Mouse (Mus musculus) cerebellum, postnatal 14 days (tissue): ENCODE results near the gene Lamb2.

Experiments used
- DNase-seq, 2 experiments: peaks; one replicate each; pipeline ENCODE4 v3.0.0; 2021; ENCODE audit warnings: mixed read lengths in 2 of 2

Lamb2 gene

DNA sequence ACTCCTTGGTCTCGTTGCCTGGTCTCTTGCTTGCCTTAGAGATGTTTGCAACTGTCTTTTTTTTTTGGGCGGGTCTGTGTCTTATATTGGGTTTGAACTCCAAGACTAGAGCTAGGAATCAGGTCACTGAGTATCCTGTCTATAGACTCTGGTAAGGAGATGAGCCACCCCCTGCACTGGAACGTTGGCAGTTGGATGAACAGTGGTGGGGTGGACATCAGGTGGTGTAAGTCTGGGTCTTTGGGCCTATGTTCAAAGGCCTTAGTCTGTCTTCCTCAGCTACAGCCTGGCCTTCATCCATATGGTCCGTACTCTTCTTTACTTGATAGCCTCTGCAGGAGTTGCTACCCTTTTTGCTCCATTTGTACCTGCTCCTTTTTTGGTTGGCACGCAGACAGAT lies 17.9 kb upstream of the Lamb2 start:
- no peak for DNase-seq

DNA sequence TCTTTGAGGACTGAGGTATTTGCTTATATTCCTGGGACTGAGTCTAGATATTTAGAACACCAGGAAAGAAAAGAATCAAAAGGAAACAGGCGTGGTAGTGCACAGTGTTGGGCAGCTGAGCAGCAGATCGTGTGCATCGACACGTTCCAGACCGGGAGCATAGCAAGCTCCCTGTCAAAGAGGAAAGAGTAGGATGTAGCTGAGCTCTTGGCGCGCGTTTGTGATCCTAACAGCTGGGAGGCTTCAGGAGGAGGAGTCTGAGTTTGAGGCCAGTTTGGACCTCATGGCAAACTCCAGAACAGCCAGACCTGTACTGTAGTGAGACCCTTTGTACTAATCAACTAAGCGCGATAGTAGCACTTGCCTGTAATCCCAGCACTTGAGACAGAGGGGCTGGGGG lies 17.3 kb upstream of the Lamb2 start:
- no peak for DNase-seq

DNA sequence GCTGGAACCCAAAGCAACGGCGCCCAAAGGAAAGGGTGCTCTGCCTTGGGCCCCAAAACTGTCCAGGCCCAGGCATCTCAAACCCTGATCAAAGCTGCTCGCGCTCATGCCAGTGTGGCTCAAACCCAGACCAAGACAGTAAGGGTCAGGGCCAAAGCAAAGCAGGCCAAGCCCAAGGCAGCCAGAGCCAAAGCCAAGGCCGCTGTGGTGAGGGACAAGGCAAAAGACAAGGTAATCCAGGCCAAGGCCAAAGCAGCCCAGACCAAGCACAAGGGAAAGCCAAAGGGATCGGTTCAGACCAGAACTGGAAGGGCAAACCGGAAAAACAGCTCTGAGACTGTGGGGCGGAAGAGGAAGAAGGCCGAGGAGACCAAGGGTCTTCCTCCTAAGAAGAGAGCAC lies 15.8 kb upstream of the Lamb2 start:
- DNase-seq = no peak

DNA sequence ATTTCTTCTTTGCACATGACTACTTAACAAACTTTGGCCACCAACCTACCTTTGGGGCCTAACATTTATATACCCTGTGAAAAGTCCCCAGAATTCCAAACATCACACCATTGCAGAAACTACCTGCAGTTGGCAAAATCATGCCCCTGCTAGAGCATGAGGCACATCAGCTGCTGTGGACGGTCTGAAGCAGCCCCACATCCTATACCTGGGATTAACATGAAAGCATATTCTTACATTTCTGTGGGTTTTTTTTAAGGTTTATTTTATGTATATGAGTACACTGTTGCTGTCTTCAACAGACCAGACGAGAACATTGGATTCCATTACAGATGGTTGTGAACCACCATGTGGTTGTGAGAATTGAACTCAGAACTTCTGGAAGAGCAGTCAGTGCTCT lies 13.3 kb upstream of the Lamb2 start:
- no peak for DNase-seq

DNA sequence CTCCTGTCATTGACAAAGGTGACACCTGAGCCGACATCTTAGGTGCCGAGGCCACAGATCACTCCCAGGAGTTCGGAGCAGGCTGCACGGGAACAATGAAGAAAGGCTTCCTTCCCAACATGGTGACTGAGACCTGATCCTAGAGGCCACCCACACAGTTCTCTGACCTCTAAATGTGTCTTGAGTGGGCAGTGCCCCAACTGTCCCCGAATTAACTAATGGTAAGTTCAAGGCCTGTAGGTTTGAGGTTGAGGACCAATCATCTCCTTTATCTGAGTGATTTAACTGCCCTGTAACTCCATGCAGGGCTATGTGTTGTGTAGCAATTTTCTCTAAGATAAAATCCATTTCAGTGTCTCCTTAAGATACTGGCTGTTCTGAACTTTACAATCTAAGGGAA lies 10.1 kb upstream of the Lamb2 start:
- no peak for DNase-seq

DNA sequence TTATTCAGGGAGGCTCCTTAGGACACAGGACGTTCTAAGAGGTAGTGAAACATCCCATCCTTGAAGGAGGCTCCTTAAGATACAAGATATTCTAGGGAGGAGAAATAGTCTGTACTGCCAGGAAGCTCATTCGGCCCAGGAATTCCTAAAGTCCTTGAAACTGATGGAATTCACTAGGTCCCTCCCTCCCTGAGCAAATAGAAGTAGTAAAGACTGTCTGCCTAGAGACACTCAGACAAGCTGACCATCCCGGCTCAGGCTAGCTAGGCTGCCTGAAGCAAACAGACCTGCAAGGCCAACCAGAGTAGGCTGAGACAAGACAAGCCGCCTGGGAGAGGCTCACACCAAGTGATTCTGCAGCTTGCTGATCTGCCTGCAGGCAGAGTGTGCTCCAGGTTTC lies 9.7 kb upstream of the Lamb2 start:
- DNase-seq = no peak

DNA sequence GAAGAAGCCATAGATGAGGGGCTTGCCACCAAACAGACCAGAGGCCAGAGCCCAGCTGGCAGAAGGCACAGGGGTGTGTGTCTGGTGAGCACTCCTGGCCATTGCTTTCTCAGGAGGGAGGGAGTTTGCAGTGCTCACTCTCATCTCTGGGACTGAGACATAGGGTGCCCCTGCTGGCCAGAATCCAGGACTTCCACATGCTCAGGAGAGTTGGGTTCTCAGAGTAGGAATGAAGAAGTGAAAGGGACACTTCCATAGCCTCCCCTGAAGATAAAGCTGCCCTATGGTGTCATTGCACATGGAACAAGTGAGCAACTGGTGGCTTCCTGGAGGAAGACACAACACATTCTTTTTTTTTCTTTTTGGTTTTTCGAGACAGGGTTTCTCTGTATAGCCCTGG lies 5.0 kb upstream of the Lamb2 start:
- no peak for DNase-seq

DNA sequence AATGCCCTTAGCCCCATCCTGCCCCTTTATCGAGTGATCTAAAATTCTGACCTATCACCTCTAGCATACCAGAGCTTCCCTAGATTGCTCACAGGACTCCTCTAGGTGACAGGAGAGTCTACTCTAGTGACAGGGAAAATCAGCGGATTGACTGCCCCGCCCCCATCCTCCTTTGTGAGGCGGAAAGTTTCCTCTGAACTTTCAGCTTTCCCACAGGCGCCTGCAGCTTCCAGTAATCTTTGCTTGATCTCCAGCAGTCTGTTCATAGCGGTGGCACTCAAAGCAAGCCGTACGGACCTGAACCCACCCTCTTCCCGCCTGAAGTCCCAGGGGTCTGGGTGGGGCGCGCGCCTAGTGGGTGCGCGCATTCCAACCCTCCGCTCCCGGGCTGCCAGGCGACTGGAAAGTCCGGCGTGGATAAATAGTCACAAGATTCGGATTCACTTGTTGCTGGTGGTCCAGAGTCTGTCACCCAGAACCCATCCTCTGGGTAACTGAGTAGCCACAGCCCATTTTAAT lies 839 bp upstream of the Lamb2 start:
- peak in 1 of 2 experiments; percentile 30 for DNase-seq

DNA sequence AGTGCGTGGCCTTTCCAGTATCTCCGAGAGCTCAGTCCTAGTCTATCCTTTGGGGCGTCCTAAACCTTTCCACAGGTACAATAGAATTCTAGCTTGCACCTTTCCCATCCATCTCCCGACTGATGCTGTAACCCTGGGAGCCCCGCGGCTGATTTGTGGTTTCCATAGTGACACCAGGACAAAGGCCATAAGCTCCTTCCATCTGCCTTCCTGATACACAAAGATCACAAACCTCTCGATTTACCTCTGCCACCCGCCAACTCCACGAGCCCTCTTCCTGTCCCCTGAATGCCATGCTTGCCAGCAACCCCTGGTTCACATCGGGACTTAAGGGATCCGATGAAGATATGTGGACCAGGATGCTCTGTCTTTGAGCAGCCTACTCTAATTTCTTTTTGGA lies 295 bp upstream of the Lamb2 start:
- no peak for DNase-seq

DNA sequence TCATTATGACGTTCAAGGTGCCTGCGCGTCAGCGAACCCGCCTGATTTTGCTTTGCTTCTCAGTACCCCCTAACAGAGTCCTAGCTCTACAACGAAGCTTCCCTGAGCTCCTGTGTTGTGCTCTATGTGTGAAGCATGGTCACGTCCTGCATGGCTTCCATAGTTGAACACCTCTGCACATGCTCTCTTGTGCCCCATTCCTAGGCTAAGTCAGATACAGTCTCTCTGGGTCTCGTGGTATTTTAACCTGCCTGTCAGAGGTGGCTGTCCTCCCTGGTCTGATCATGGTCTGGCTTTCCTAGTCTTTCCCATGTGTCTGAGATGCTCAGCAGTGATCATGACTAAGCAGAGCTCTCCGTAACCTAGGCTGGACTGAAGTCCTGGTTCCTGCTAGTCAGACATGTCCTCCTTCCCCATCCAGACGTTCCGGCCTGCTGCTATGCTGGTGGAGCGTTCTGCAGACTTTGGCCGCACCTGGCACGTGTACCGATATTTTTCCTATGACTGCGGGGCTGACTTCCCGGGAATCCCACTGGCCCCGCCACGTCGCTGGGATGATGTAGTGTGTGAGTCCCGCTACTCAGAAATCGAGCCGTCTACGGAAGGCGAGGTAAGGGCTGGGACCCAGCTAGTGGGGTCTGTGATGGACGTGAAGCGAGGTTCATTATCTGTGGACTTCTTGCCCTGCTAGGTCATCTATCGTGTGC lies 1.4 kb downstream of the Lamb2 start:
- DNase-seq = no peak

DNA sequence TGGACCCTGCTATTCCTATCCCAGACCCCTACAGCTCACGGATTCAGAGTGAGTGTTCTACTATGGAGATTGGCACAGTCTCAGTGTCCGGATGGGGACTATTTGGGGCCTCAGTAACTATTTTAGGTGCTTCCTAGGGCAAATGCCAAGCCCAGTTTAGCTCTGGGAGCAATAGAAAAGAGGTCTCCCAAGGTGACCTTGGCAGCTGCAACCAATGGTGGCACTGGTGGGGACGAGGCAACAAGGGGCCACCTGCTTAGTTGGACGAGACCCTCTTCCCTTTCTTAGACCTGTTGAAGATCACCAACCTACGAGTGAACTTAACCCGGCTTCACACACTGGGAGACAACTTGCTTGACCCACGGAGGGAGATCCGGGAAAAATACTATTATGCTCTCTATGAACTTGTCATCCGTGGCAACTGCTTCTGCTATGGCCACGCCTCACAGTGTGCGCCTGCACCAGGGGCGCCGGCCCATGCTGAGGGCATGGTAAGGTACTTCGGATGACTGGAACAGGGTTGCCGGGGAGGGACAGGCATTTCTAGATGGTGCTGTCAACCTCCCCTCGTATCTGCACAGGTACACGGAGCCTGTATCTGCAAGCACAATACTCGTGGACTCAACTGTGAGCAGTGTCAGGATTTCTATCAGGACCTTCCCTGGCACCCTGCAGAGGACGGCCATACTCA lies 2.1 kb downstream of the Lamb2 start:
- DNase-seq = no peak

DNA sequence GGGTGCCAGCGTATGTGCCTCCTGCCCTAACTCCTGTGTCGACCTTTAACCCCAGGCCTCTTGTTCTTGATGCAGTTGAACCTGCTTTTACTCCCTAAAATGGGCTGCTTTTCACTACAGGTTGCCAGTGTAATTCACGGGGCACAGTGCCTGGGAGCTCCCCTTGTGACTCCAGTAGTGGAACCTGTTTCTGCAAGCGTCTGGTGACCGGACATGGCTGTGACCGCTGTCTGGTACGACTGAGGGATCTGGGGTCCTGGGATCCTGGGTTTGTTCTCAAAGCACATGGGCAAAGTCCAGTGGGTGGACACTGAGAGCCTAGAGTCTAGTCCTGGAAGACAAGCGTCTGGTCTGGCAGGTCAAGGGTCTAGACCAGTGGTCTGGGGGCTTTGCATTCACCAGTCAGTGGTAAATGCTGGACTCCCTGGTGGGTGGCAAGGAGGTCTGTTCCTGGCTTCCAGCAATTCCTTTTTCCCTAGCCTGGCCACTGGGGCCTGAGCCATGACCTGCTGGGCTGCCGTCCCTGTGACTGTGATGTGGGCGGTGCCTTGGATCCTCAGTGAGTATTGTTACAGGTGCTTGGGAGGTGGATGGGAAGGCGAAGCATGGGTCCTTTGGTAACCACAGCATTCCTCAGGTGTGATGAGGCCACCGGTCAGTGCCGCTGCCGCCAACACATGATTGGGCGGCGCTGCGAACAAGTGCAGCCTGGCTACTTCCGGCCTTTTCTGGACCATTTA lies 3.7 kb downstream of the Lamb2 start:
- DNase-seq = peak in 1 of 2 experiments; percentile 1

DNA sequence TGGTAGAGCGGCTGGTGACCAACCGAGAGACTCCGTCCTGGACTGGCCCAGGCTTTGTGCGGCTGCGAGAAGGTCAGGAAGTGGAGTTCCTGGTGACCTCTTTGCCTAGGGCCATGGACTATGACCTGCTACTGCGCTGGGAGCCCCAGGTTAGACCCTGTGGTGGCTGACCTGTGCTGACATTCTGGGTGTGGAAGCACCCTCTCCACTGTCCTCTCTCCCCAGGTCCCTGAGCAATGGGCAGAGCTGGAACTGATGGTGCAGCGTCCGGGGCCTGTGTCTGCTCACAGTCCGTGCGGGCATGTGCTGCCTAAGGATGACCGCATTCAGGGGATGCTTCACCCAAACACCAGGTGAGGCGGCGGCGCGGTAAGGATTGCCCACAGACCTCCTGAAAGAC lies 4.5 kb downstream of the Lamb2 start:
- DNase-seq = no peak

DNA sequence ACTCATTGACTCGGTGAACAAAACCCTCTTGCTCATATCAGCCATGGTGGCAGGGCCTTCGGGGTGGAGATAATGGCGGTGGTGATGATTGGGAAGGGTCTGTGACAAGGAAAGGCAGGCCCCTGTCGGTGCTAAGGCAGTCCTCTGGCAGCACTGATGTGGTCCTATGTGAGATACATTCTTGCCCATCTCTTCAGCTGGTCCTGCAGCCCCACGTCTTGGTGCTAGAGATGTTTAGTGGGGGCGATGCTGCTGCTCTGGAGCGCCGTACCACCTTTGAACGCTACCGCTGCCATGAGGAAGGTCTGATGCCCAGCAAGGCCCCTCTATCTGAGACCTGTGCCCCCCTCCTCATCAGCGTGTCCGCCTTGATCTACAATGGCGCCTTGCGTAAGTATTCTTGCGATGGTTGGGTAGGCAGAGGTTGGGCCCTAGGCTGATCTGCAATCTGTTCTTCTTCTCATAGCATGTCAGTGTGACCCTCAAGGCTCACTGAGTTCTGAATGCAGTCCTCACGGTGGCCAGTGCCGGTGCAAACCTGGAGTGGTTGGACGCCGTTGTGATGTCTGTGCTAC lies 5.9 kb downstream of the Lamb2 start:
- DNase-seq = no peak

DNA sequence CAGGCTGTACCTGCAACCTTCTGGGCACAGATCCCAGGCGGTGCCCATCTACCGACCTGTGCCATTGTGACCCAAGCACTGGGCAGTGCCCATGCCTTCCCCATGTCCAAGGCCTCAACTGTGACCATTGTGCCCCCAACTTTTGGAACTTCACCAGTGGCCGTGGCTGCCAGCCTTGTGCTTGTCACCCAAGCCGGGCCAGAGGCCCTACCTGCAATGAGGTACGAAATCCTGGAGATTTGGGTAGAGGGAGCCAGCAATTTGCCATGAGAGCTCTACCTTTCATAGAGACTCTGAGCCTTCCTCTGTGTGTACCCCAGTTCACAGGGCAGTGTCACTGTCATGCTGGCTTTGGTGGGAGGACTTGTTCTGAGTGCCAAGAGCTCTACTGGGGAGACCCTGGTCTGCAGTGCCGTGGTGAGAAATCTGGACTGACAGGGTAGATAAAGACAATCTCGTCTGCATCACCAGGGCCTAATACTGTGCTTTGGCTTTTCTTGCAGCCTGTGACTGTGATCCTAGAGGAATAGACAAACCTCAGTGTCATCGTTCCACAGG lies 7.5 kb downstream of the Lamb2 start:
- DNase-seq = no peak

DNA sequence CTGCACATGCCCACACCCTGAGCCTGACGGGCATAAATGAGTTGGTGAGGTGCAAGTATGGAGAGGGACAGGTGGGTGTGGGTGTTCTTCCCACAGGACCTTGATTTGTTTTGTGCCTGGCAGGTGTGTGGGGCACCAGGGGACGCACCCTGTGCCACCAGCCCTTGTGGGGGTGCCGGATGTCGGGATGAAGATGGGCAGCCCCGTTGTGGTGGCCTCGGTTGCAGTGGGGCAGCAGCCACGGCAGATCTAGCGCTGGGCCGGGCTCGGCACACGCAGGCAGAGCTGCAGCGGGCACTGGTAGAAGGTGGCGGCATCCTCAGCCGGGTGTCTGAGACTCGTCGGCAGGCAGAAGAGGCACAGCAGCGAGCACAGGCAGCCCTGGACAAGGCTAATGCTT lies 8.9 kb downstream of the Lamb2 start:
- peak in 1 of 2 experiments; percentile 7 for DNase-seq

DNA sequence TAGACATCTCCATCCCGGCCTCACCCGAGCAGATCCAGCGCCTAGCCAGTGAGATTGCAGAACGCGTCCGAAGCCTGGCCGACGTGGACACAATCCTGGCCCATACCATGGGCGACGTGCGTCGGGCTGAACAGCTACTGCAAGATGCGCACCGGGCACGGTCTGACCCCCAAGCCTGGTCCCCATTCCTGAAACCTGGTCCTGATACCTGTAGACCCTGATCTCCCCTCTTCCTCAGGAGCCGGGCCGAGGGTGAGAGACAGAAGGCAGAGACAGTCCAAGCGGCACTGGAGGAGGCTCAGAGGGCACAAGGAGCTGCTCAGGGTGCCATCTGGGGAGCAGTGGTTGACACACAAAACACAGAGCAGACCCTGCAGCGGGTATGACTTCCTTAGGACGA lies 9.7 kb downstream of the Lamb2 start:
- peak in 1 of 2 experiments; percentile 11 for DNase-seq

DNA sequence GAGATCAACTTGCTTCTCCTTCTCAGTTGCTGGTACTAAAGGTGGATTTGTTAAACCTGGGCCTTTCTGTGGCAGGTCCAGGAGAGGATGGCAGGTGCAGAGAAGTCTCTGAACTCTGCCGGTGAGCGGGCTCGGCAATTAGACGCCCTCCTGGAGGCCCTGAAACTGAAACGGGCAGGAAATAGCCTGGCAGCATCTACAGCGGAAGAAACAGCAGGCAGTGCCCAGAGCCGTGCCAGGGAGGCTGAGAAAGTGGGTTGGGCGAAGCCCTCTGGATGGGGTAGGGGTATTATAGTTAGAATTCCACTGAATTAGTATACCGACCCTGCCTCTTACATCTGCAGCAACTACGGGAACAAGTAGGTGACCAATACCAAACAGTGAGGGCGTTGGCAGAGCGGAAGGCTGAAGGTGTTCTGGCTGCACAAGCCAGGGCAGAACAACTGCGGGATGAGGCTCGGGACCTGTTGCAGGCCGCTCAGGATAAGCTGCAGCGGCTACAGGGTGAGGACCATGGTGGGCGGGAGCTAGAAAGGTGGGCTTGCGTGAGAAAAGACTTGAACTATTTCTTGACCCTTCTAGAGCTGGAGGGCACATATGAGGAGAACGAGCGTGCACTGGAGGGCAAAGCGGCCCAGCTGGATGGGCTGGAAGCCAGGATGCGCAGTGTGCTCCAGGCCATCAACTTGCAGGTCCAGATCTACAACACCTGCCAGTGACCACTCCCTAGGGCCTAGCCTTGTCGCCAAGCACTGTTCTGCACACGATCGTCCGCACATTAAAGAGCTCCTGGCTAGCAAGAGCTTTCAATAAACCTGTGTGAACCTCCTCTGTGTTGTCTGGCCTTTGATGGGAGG lies 10.4 kb downstream of the Lamb2 start:
- DNase-seq = peak in 1 of 2 experiments; percentile 38

DNA sequence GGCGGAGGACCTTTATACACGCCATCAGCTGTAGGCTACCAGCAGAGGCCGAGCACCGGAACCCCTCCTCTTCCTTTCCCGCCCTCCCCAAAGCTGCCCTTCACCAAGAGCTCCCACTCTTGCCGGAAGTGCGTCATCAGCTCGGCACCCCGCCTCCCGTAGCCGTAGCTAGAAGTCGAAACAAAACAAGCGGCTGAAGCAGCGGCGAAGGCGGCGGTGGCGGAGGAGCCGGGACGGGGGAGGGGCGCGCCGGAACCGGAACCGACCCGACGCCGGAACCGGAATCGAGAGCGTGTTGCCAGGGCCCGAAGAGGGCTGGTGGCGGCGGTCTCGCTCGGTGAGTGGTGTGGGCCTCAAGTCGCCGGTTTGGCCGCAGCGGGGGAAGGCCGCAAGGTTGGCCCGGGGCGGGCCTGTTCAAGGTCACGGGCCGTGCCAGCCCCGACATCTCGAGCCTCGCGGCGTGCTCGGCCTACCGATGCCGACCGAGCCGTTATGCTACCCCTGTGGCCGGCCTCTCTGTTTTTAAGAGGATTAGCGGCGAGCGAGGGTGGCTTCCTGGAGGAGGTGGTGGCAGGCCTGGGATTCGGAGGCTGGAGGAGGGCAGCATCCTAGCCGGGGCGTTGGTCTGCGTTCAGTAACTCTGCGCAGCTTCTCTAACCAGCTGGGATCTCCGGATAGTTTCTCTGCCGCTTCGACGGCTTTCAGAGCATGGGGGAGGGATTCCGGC lies 11.2 kb downstream of the Lamb2 start, which contains the start of gene Usp19:
TSS of gene Usp19 (plus strand) at position 44 of the 727 bp plus-strand sequence.
- DNase-seq = peak; percentile 95 to 97

DNA sequence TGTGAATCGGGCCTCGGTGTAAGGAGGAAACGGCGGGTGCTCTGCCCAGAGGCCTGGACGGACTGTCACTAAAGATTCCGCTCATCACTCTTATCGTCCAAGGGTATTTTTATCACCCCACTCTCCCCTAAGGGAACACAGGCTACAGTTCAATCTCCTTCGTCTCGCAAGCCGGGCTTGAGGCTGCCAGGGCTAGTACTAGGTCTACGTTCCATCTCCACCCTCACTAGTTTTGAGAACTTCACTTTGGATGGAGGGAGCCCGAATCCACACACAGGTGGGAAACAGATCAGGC lies 11.7 kb downstream of the Lamb2 start:
- DNase-seq = no peak

DNA sequence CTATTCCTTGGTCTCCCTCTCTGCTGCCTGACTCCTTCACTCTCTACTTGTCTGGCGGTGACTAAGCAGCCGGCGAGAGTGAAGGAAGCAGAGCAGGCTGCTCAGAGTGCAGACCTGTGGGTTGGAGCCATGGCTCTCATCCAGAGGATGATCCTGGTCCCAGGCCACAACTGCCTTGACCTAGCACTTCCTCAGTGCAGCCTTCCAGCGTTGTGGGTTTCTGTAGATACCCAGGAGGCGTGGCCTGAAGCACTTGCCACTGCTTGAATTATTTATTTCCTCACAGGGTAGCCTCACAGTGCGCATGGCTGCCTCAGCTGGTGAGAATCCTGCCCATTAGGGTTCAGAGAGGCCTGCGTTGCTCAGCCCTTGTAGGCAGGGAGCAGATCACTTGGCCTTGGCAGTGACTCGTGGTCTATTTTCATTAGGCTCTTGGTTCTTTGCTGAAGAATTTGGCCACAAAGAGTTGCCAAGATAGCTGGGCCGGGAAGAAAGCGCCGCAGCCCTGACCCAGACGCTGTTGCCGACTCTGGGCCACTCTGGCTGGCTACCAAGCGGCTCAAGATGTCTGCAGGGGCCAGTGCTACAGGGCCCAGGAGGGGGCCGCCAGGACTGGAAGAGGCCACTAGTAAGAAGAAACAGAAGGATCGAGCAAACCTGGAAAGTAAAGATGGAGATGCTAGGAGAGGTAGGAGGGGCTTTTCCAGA lies 12.7 kb downstream of the Lamb2 start:
- peak in 1 of 2 experiments; percentile 19 for DNase-seq
